Mouse (Mus musculus): ENCODE measurements around the gene Spred2.

DNA sequence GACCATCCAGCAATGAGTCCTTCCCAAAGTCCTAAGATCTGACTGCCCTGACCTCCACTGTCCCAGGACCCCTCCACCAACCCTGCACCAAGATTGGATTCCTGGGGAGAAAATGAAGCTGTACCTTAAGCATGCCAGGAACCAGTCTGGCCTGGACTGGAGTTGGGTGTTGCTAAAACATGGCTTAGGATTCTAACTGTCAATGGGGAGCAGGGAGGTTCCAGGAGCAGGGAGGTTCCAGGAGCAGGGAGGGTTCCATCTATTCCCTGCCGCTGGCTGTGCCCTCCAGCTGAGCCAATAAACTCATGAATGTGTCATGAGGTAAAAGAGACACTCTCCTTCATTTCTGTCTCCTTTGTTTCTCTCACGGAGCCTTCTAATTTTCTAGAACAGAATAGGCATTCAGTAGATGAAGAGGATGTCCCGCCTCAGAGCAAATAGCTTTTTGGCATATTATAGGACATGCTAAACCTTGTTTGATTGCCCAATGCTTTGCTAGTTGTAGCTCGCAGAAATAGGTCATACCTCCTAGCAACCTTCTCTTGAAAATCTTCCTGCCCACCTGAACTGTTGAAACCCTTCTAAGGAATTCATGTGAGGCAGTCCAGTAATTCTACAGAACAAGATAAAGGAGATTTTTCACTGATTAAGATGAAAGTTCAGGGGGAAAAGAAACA is 46.8 kb upstream of the Spred2 start:
- TF ChIP-seq CTCF (IDR thresholded peaks at IDR 0.05; ENCODE audit: low read depth) (no peak), EP300 (IDR thresholded peaks at IDR 0.05; ENCODE audit: low read depth) (no peak)
